Mouse (Mus musculus) midbrain, embryonic 10.5 days (tissue): ENCODE data around the gene Fasn. TPM values are rescaled to one million over a fixed set of nuclear protein-coding genes. Genes with fewer than 3 reads are reported as not detected.

Experiments
- DNase-seq: peaks from one replicate; pipeline ENCODE4 v3.0.0-alpha.2; 2017; ENCODE audit warnings: low spot score
- H3K27ac ChIP-seq: fragments of 300-500 bp; sonication (generic); replicated peaks from 2 replicates; pipeline ENCODE4 v1.5.1; 2016; ENCODE audit warnings: mild to moderate bottlenecking
- H3K27me3 ChIP-seq: fragments of 300-500 bp; sonication (generic); 2 replicates; pipeline ENCODE4 v1.6.1; 2016; ENCODE audit warnings: low read depth, mild to moderate bottlenecking; ENCODE audit not compliant: poor library complexity, severe bottlenecking
- H3K36me3 ChIP-seq: fragments of 300-500 bp; sonication (generic); 2 replicates; pipeline ENCODE4 v1.6.1; 2016; ENCODE audit warnings: mild to moderate bottlenecking, moderate library complexity
- H3K4me1 ChIP-seq: fragments of 300-500 bp; sonication (generic); 2 replicates; pipeline ENCODE4 v1.6.1; 2016
- H3K4me3 ChIP-seq: fragments of 300-500 bp; sonication (generic); 2 replicates; pipeline ENCODE4 v1.5.1; 2016; ENCODE audit warnings: mild to moderate bottlenecking, moderate library complexity
- H3K9me3 ChIP-seq: fragments of 300-500 bp; sonication (generic); replicated peaks from 2 replicates; pipeline ENCODE4 v1.6.1; 2016; ENCODE audit warnings: mild to moderate bottlenecking
- WGBS: fragments of 180-500 bp; shearing (Covaris S2); methylation state at CpG from one replicate; pipeline ENCODE4 v1.1.7; 2016; 5-methylcytosine and 5-hydroxymethylcytosine counted together
- polyA plus RNA-seq: library from polyadenylated mRNA; unstranded; fragments of >200 nt; fragmentation: Nextera tagmentation; extraction: Ambion mirVana; gene quantifications from 2 replicates; pipeline ENCODE4 v1.2.1, GENCODE M21; 2016

Gene Fasn
- polyA plus RNA-seq, 1 experiment from 2014 or later: 118 TPM

DNA sequence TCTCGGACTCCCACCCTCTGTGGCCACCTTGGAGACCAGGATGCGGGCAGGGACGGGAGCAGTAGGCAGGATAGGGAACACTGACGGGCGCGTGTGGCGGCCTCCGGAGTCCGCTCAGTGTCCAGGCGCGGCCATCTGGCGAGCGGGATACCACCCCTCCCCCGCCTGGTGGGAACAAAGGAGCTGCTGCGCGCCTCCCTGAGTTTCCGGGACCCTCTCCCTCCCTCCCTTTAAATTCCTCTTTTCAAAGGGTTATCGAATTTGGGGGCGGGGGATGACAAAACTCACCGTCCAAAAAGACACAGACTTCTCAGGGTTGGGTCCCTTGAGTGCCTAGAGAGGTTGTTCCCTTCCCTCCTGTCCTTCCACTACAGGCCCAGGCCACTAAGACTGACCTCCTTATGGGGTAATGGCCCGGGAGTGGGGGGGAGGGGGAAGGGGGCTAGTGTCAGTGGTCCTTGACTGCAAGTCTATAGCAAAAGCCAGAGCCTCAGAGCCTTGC is 491 bp upstream of the Fasn start:
- 0% methylated on average over 21 of the region's 21 CpGs for WGBS
- H3K36me3 ChIP-seq: peaks cover 29% of the 10 kb centered on the region
- peak overlapping the region; percentile 100 for H3K27ac ChIP-seq
- H3K4me1 ChIP-seq: peaks cover 70% of the 10 kb centered on the region
- no peak for DNase-seq
- H3K9me3 ChIP-seq: no peaks in the 10 kb centered on the region
- peaks cover 5% of the 10 kb centered on the region; the same call in 1 of the 2 replicates for H3K27me3 ChIP-seq
- peak overlapping the region; percentile 97 for H3K4me3 ChIP-seq

DNA sequence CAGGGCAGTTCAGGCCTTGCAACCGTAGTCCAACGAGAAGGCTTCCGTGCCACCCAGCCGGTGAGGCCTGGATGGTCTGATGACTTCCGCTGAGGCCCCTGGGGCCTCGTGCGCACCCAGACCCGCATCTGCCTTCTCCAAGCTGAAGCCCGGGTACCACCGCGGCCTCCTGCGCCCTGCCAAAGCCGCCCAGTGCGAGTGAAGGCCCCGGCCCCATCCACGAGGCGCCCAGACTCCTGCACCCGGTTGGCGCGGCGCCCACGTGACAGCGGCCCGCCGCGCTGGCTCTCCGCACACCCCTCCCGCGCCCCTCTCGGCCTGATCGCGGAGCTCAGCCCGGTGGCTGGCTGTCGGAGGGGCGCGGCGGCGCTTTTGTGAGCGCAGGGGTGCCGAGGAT is 798 bp downstream of the Fasn start:
- Histone ChIP-seq H3K4me3 (peak overlapping the region; percentile 97), H3K4me1 (peaks cover 68% of the 10 kb centered on the region), H3K36me3 (peaks cover 42% of the 10 kb centered on the region), H3K27ac (peak overlapping the region; percentile 100), H3K9me3 (no peaks in the 10 kb centered on the region), H3K27me3 (peaks cover 2% of the 10 kb centered on the region; the same call in 1 of the 2 replicates)
- no peak for DNase-seq
- under 1% methylated on average over 40 of the region's 40 CpGs for WGBS

DNA sequence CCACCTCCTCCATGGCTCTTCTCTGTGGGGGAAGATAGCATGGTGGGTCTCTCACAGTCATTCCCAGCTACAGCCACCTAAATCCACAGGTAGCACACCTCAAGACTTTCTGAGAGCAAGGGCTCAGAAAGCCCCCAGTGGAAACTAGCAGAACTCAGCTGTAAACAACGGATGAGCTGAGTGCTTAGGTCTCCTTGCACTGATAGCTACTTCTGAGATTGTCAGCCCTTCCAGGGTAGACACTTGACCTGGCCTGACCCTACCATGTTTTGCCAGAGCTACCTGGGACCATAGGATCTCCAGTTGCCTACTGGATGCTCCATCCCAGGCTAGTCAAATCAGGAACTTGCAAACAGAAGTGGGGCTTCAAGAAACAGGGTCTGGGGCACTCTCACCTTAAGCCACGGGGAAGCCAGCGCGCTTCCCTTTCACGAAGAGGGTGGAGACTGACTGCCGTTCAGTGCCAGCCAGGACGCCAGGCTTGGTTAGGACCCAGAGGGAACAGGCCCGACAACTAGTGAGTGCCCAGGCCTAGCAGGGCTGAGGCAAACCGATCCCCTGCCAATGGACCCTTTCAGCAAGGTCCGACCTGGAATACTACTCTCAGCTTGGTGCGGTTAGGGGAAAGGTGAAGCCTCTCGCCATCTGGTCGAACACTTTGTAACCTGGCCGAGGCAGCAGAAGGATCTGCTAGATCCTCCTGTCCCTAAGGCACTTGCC is 1.4 kb downstream of the Fasn start:
- no peak for DNase-seq
- peaks cover 47% of the 10 kb centered on the region for H3K36me3 ChIP-seq
- peaks cover 65% of the 10 kb centered on the region for H3K4me1 ChIP-seq
- H3K27ac ChIP-seq: peak overlapping the region; percentile 100
- H3K9me3 ChIP-seq: no peaks in the 10 kb centered on the region
- WGBS: under 1% methylated on average over 14 of the region's 14 CpGs
- H3K4me3 ChIP-seq: peak overlapping the region; percentile 97
- H3K27me3 ChIP-seq: no peaks in the 10 kb centered on the region

DNA sequence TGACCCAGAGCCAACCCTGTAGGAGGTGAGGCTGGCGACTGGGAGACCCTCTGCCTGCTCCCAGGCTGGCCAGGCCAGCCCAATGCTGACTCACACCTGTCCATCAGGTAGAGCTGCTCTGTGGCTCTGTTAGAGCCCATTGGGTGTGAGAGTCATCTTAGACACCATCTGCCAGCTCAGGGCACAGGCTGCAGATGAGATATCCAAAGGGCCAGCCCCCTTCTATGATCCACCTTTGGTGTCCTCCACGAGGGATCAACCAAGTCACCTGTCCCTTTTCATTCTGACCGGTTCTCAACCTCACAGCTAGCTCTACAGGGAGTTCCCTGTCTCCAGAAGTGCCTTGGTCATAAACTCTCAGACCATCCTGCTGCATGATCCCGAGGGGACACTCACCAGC is 2.0 kb downstream of the Fasn start:
- Histone ChIP-seq H3K4me3 (peak overlapping the region; percentile 97), H3K9me3 (no peaks in the 10 kb centered on the region), H3K27me3 (no peaks in the 10 kb centered on the region), H3K27ac (peak overlapping the region; percentile 100), H3K36me3 (peaks cover 54% of the 10 kb centered on the region), H3K4me1 (peaks cover 62% of the 10 kb centered on the region)
- DNase-seq: no peak
- 73% methylated on average over 4 of the region's 4 CpGs for WGBS

DNA sequence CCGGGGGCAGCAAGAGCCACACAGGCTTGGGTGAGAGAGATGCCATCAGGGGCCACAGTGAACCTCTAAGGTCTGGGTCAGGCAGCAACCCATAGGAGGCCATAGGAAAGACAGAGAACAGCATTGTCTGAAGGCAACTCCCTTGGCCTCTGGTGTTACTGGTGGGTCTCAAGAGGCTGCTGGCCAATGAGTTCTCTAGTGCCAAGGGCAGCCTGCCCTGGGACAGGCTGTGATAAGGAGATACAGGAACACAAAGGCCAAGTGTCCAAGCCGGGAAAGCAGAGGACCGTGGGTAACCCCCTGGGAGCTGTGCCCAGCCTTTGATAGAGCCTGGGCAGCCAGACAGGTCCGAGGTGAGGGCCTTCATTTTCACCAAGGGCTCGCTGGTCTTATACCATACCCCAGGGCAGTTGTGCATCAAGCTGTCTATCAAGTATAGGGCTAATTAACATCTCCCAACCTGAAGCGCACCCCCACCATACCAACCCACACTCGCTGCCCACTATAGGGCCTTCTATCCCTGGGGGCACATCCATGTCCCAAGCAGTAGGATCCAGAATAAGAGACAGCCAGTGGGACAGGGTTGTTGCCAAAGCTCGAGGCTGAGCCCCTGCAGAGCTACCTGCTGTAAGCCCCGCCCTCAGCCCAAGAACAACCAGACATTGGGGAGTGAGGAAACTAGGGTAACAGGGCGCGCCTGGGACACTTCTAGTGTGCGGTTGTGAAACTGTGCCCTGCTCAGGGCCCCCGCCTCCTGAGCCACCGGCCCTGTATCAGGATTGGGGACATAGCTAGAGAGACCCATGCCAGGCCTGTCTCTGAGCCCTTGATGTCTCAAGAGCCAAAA is 3.0 kb downstream of the Fasn start:
- peaks cover 64% of the 10 kb centered on the region for H3K36me3 ChIP-seq

DNA sequence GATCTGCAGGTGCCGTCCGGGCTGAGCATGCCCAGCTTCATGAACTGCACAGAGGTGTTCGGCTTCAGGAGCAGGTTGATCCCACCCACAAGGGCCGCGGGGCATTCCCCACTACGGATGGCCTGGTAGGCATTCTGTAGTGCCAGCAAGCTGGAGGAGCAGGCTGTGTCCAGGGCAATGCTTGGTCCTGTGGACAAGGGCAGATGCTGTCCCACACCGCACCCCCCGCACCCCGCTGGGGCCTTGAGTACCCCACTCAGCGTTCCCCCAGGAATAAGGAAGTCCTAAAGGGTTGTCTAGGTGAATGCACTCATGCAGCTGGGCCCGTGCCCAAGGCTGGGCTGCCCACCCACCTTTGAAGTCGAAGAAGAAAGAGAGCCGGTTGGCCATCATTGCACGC is 3.8 kb downstream of the Fasn start:
- Histone ChIP-seq H3K27ac (0 out of 2 replicates have a peak overlapping the region, but pooled peaks have one; percentile 13), H3K36me3 (peaks cover 72% of the 10 kb centered on the region), H3K4me1 (peaks cover 44% of the 10 kb centered on the region), H3K27me3 (no peaks in the 10 kb centered on the region), H3K9me3 (no peaks in the 10 kb centered on the region), H3K4me3 (peak overlapping the region; percentile 97)
- no peak for DNase-seq
- WGBS: 93% methylated on average over 14 of the region's 14 CpGs

More for the DNA sequence above, 3.0 kb downstream of the Fasn start:
- H3K9me3 ChIP-seq: no peaks in the 10 kb centered on the region
- H3K4me1 ChIP-seq: peaks cover 52% of the 10 kb centered on the region
- 0 out of 2 replicates have a peak overlapping the region, but pooled peaks have one; percentile 13 for H3K27ac ChIP-seq
- no peak for DNase-seq
- 93% methylated on average over 14 of the region's 14 CpGs for WGBS
- H3K4me3 ChIP-seq: peak overlapping the region; percentile 97
- H3K27me3 ChIP-seq: no peaks in the 10 kb centered on the region

DNA sequence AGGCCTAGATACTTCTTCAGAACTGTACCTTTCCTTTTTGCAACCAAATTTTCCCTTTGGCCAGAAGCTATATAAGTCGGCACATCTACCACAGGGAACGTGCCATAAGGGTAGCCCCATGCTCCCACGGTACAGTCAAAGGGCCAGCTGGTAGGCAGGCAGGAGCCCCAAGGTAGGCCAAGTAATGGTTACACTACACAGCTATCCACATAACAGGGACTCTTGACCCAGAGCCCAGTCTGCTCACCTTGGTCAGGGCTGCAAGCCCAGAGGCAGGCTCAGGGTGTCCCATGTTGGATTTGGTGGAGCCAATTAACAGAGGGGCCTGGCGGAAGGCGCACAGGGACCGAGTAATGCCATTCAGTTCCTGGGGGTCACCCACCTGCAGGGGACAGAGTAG is 4.8 kb downstream of the Fasn start:
- 97% methylated on average over 6 of the region's 6 CpGs for WGBS
- DNase-seq: no peak
- Histone ChIP-seq H3K4me1 (peaks cover 34% of the 10 kb centered on the region), H3K27ac (no peak overlapping the region), H3K9me3 (no peaks in the 10 kb centered on the region), H3K4me3 (no peak overlapping the region), H3K27me3 (no peaks in the 10 kb centered on the region), H3K36me3 (peaks cover 82% of the 10 kb centered on the region)

DNA sequence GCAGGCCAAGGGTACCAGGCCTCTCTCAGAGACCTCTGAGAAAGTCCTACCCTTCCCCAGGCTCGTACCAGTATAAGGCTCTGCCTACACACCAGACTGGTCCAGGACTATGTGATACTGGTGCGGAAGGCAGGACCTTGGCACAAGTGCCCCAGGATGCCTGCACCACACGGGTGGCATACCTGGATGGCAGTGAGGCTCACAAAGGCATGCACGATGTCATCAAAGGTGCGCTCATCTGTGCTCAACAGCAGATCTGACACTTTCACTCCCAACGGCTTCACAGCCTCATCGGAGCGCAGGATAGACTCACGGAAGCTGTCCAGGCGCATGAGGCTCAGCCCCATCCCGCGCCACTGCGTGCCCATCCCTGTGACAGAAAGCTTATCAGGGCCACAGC is 6.1 kb downstream of the Fasn start:
- H3K27me3 ChIP-seq: no peaks in the 10 kb centered on the region
- H3K27ac ChIP-seq: no peak overlapping the region
- 96% methylated on average over 13 of the region's 13 CpGs for WGBS
- H3K36me3 ChIP-seq: peaks cover 95% of the 10 kb centered on the region
- no peaks in the 10 kb centered on the region for H3K9me3 ChIP-seq
- no peak overlapping the region for H3K4me3 ChIP-seq
- DNase-seq: no peak
- peaks cover 28% of the 10 kb centered on the region for H3K4me1 ChIP-seq

DNA sequence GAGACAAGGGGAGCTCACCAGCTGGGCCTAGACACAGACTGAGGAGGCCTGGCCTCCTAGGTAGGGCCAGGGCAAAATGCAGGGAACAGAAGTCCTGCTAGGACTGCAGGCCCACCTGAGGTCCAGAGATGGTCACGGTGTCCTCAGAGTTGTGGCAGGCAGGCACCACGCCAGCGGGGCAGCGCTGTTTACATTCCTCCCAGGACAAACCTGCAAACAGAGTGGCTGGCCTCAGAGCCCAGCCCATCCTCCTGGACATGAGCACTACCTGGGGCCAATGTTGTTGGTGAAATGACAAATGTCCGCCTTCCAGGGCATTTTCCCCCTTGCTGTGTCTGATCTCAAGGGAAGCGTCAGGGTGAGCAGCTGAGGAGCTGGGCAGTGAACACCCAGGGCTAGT is 7.0 kb downstream of the Fasn start:
- no peaks in the 10 kb centered on the region for H3K9me3 ChIP-seq
- no peak overlapping the region for H3K27ac ChIP-seq
- no peak overlapping the region for H3K4me3 ChIP-seq
- 96% methylated on average over 6 of the region's 6 CpGs for WGBS
- no peaks in the 10 kb centered on the region for H3K27me3 ChIP-seq
- peaks cover 19% of the 10 kb centered on the region for H3K4me1 ChIP-seq
- no peak for DNase-seq
- peaks cover 100% of the 10 kb centered on the region for H3K36me3 ChIP-seq

DNA sequence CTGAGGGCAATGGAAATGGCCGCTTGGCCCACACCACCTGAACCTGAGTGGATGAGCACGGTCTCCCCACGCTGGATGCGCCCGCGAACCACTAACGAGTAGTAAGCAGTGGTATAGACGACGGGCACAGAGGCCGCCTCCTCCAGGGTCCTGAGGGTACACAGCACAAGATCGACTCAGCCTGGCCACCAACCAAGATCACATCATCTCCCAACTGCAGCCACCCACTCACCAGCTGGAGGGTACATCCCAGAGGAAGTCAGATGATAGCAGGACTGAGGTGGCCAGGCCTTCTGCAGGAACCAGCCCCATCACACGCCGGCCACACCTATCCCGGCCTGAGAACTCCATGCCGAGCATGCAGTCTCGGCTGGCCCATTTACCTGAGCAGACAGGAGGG is 12.3 kb downstream of the Fasn start:
- peaks cover 100% of the 10 kb centered on the region for H3K36me3 ChIP-seq
- DNase-seq: no peak
- no peaks in the 10 kb centered on the region for H3K9me3 ChIP-seq
- H3K27me3 ChIP-seq: no peaks in the 10 kb centered on the region
- H3K27ac ChIP-seq: no peak overlapping the region
- 96% methylated on average over 16 of the region's 16 CpGs for WGBS
- 0 out of 2 replicates have a peak overlapping the region, but pooled peaks have one; percentile 1 for H3K4me3 ChIP-seq
- no peaks in the 10 kb centered on the region for H3K4me1 ChIP-seq

DNA sequence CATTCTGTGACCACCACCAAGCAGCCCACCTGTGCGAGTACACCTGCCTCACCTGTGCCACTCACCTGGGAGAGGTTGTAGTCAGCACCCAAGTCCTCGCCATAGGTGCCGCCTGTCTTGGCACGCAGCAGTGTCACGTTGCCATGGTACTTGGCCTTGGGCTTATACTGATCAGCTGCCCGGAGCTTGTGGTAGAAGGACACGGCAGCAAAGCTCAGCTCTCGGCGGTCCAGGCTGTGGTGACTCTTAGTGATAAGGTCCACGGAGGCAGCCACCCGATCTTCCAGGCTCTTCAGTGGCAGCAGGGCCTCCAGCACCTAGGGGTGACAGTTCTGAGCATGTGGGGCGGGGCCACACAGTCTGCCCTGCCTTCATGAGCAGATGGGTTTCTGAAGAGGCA is 16.3 kb downstream of the Fasn start:
- H3K9me3 ChIP-seq: no peaks in the 10 kb centered on the region
- no peak for DNase-seq
- H3K4me1 ChIP-seq: no peaks in the 10 kb centered on the region
- H3K36me3 ChIP-seq: peaks cover 84% of the 10 kb centered on the region
- no peaks in the 10 kb centered on the region for H3K27me3 ChIP-seq
- no peak overlapping the region for H3K4me3 ChIP-seq
- 97% methylated on average over 12 of the region's 12 CpGs for WGBS
- no peak overlapping the region for H3K27ac ChIP-seq

DNA sequence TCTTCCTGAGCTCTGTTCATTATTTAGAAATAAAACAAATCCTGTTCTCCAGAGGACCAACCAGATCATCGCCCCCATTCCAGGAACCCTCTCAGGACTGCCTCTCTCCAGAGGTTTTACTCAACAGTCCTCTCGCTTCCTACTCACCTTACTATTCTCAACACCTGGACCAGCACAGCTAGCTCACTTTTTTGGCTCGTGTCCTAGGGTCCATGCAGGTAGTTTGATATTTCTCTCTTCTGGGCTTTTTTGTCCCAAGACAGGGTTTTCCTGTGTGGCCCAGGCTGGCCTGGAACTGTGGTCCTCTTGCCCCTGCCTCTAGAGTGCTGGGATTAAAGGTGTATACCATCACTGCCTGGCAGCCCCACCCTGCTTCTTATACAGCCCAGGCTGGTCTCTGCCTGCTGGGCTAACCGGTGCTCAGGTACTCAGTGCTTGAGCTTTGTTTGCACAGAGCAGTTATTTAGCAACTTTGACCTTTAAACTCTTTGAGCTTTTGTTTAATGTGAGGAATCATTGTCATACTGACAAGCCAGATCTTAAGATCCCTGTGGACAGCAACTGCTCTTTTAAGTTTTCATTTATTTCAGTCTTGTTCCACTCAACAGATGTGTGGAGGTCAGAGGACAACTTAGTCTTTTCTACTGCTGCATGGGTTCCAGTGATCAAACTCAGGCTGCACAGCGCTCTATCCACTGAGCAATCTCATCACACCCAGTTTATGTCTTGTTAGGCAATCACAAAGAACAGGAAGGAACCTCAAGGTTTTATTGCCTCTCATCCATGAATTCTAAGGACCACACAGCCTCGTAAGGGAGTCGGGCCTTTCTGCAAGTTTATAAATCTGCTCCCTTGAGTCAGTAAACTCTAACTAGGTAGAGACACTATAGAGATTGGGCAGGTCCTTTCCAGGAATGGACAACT is 18.7 kb downstream of the Fasn start:
- 90% methylated on average over 7 of the region's 7 CpGs for WGBS
- Histone ChIP-seq H3K4me1 (peaks cover under 1% of the 10 kb centered on the region; the same call in 1 of the 2 replicates), H3K4me3 (no peak overlapping the region), H3K27ac (no peak overlapping the region), H3K27me3 (no peaks in the 10 kb centered on the region), H3K36me3 (peaks cover 60% of the 10 kb centered on the region), H3K9me3 (no peaks in the 10 kb centered on the region)
- no peak for DNase-seq
